Mouse (Mus musculus) erythroblast, embryonic 14.5 days (primary cell): ENCODE measurements around the gene Psmg3.

Source experiments
- GATA1 ChIP-seq: IDR thresholded peaks from 2 replicates; pipeline ENCODE4 v1.6.1; 2012; ENCODE audit warnings: low read length, inconsistent platforms, mixed read lengths
- TAL1 ChIP-seq: IDR thresholded peaks from 3 replicates; pipeline ENCODE4 v1.6.1; 2012; ENCODE audit warnings: low read length, inconsistent platforms, mixed read lengths

DNA sequence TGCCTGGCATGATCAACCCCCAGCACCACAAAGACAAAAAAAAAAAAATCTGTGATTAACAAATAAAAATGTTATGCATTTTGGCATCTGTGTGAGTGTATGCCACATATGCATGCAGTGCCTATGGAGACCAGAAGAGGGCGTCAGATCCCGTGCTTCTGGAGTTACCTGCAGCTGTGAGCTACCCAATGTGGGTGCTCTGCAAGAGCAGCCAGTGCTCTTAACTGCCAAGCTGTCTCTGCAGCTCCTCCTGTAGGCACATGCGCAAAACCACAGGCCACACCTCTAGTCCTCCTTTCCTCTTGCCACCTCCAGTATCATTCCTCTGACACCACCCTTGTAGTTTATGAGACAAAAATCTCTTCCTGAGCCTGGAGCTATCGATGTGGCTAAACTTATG, 17.3 kb downstream of the Psmg3 start:
- TF ChIP-seq TAL1, result no peak
- no peak for TF ChIP-seq GATA1
